Mouse (Mus musculus): ENCODE results near the gene Smpdl3b. TPM values are rescaled to one million over a fixed set of nuclear protein-coding genes. Genes with fewer than 3 reads are reported as not detected.
"Not testable (repeated sequence)": the region's sequence is repeated elsewhere in the genome, so short reads cannot be mapped to it uniquely, and the experiment has no call there.

Smpdl3b gene
- polyA plus RNA-seq, 1 experiment from 2014 or later: 6.7 TPM

DNA sequence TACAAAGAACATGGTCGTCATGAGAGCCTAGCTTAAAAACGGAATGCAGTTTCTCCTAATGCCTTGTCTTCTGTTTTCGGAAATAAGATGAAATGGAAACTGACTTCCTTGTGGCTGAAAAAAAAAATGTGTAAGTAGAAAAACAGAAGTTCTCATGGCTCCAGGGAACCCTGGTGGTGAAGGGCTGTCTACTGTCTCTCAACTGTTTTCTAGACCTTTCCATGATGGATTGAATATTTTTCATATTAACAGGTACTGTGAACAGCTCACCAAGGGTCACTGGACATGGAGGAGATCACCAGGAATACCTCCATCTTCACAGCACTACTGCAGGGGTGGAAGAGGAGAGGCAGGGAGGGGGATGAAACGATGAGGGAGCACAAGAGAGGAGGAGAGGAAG lies 41.0 kb upstream of the Smpdl3b start:
- Histone ChIP-seq H3K9ac (no peak overlapping the region), H3K36me3 (no peaks in the 10 kb centered on the region), H3K9me3 (no peaks in the 10 kb centered on the region), H3K27me3 (replicated peaks) (no peaks in the 10 kb centered on the region; the same call in 1 of the 2 replicates), H3K27ac (no peak overlapping the region), H3K4me3 (replicated peaks) (no peak overlapping the region), H3K4me2 (no peak overlapping the region), H3K4me1 (peaks cover 6% of the 10 kb centered on the region; the same call in 1 of the 2 replicates)
- 66% methylated on average over 4 of the region's 4 CpGs for WGBS
- no peak for ATAC-seq (ENCODE audit: insufficient read depth, low FRiP score, low read depth)

DNA sequence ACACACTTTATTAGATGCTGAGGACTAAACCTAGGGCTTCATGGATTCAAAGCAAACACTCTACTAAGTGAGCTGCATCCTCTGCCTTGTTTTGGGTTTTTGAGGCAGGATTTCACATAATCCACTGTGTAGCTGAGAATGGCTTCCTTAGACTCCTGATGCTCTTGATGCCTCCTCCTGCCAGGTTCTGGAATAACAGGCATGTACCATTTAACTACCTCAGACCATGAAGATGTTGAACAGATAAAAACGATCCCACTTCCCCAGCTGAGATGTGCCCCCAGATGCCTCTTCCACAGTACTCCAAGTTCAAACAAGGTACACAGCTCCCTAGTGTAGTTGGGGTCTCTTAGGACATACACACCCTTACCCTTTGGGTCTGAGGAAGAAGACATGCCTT lies 40.4 kb upstream of the Smpdl3b start:
- Histone ChIP-seq H3K27me3 (replicated peaks) (no peaks in the 10 kb centered on the region; the same call in 1 of the 2 replicates), H3K4me3 (replicated peaks) (no peak overlapping the region), H3K9ac (no peak overlapping the region), H3K27ac (no peak overlapping the region), H3K36me3 (no peaks in the 10 kb centered on the region), H3K4me2 (no peak overlapping the region), H3K9me3 (no peaks in the 10 kb centered on the region), H3K4me1 (peaks cover 6% of the 10 kb centered on the region; the same call in 1 of the 2 replicates)
- WGBS: 68% methylated on average over 1 of the region's 1 CpGs
- no peak for ATAC-seq (ENCODE audit: insufficient read depth, low FRiP score, low read depth)

DNA sequence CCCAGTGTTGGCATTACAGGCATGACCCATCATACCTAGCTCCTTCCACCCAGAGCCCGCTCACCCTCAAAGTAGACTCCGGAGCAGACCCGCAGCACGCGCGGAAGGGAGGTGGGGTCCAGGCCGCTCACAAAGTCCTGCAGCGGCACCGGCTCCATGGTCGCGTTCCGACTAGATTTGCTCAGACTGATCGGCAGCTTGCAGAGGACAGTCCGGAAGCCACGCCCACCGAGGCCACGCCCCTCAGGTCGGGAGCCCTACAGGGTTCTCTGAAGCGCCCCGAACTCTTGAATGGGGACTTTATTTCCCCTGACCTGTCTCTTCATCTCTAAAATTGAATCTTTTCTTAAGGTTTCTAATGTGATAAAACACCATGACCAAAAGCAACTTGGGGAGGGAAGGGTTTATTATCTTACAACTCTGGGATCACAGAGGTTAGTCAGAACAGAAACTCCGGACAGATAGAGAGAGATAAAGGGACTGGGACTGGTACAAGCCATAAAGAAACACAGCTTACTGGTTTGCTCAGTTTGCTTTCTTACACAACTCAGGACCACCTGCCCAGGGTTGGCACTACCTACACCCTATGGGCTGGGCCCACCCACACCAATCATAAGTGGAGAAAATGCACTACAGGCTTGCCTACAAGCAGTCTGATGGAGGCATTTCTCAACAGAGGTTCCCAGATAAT lies 39.3 kb upstream of the Smpdl3b start, which contains the start of gene Themis2:
TSS of gene Themis2 (minus strand) at position 192 of the 691 bp plus-strand sequence.
- H3K27me3 ChIP-seq (replicated peaks): no peaks in the 10 kb centered on the region; the same call in 1 of the 2 replicates
- peak within 1 kb of the TSS; percentile 37 for H3K4me3 ChIP-seq (replicated peaks)
- H3K27ac ChIP-seq: no peak within 1 kb of the TSS
- peaks cover 6% of the 10 kb centered on the region; the same call in 1 of the 2 replicates for H3K4me1 ChIP-seq
- no peaks in the 10 kb centered on the region for H3K9me3 ChIP-seq
- H3K9ac ChIP-seq: peak within 1 kb of the TSS; percentile 27; the same call in 1 of the 2 replicates
- no peaks in the 10 kb centered on the region for H3K36me3 ChIP-seq
- ATAC-seq (ENCODE audit: insufficient read depth, low FRiP score, low read depth): 0 out of 2 replicates have a peak, but pooled peaks have one; percentile 56
- H3K4me2 ChIP-seq: peak within 1 kb of the TSS; percentile 58
- 2% methylated on average over 21 of the region's 21 CpGs for WGBS

DNA sequence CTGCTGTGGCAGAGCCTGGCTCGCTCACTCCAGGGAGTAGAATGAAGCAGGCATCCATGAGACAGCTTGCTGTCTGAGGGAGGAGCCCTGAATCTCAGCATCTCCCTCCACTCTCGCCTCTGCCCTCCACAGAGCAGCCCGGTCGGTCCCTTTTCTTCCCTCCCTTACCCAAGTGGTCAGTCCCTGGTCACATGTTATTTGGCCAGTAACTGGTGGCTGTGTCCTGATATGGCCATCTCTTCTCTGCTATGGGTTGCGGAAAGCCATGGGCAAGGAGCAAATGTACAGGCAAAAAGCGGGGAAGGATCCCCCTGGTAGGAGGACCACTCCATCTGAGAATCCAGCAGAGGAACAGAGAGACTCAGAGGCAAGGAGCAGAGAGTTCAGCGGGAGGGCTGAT lies 38.1 kb upstream of the Smpdl3b start:
- Histone ChIP-seq H3K4me3 (replicated peaks) (peak overlapping the region; percentile 6; the same call in 1 of the 2 replicates), H3K27me3 (replicated peaks) (no peaks in the 10 kb centered on the region; the same call in 1 of the 2 replicates), H3K27ac (no peak overlapping the region), H3K9ac (no peak overlapping the region), H3K4me1 (peaks cover 6% of the 10 kb centered on the region; the same call in 1 of the 2 replicates), H3K4me2 (no peak overlapping the region), H3K9me3 (no peaks in the 10 kb centered on the region), H3K36me3 (no peaks in the 10 kb centered on the region)
- no peak for ATAC-seq (ENCODE audit: insufficient read depth, low FRiP score, low read depth)
- 52% methylated on average over 7 of the region's 7 CpGs for WGBS

DNA sequence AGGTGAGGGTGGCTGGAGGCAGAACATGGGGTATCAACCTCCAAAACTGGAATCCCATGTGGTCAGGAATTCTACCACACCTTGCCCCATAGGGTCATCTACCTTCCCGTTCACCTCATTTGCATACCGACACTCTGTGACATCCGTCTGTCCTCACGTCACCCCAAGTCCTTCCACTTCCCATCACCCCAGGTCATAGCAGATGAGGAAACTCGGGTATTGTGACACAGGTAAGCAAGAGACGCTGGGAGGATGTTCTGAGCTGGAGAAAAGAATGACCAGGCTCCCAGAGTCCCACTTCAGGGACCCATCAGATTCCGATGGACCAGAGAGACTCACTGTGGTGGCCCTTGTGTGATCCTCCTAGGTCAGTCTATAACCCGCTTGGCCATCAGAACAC lies 37.7 kb upstream of the Smpdl3b start:
- no peak overlapping the region for H3K4me2 ChIP-seq
- WGBS: 73% methylated on average over 8 of the region's 8 CpGs
- no peak overlapping the region for H3K9ac ChIP-seq
- H3K9me3 ChIP-seq: no peaks in the 10 kb centered on the region
- peak overlapping the region; percentile 6; the same call in 1 of the 2 replicates for H3K4me3 ChIP-seq (replicated peaks)
- no peak overlapping the region for H3K27ac ChIP-seq
- no peak for ATAC-seq (ENCODE audit: insufficient read depth, low FRiP score, low read depth)
- no peaks in the 10 kb centered on the region for H3K36me3 ChIP-seq
- H3K4me1 ChIP-seq: peaks cover 6% of the 10 kb centered on the region; the same call in 1 of the 2 replicates
- no peaks in the 10 kb centered on the region; the same call in 1 of the 2 replicates for H3K27me3 ChIP-seq (replicated peaks)

DNA sequence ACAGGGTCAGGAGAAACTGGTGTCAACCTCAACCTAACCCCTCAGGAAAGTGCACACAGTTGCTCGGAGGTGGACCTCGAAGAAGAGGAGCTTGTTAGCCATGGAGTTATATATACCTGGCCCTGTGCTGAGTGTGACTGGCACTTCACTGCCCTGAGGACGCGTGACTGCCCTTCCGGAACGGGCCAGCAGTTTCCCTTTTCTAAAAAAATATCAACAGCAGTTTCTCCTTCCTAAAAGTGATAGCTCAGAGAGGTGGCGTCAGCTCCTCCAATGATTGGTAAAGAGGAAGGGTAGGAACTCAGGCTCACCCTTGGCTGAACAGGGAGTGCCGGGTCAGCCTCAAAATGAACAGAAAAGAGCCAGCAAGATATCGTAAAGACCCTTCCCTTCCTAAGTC lies 37.0 kb upstream of the Smpdl3b start:
- 55% methylated on average over 9 of the region's 9 CpGs for WGBS
- H3K9me3 ChIP-seq: no peaks in the 10 kb centered on the region
- peaks cover 6% of the 10 kb centered on the region; the same call in 1 of the 2 replicates for H3K4me1 ChIP-seq
- H3K9ac ChIP-seq: no peak overlapping the region
- H3K27me3 ChIP-seq (replicated peaks): no peaks in the 10 kb centered on the region; the same call in 1 of the 2 replicates
- ATAC-seq (ENCODE audit: insufficient read depth, low FRiP score, low read depth): no peak
- no peak overlapping the region for H3K4me3 ChIP-seq (replicated peaks)
- no peak overlapping the region for H3K4me2 ChIP-seq
- H3K27ac ChIP-seq: no peak overlapping the region
- H3K36me3 ChIP-seq: no peaks in the 10 kb centered on the region

DNA sequence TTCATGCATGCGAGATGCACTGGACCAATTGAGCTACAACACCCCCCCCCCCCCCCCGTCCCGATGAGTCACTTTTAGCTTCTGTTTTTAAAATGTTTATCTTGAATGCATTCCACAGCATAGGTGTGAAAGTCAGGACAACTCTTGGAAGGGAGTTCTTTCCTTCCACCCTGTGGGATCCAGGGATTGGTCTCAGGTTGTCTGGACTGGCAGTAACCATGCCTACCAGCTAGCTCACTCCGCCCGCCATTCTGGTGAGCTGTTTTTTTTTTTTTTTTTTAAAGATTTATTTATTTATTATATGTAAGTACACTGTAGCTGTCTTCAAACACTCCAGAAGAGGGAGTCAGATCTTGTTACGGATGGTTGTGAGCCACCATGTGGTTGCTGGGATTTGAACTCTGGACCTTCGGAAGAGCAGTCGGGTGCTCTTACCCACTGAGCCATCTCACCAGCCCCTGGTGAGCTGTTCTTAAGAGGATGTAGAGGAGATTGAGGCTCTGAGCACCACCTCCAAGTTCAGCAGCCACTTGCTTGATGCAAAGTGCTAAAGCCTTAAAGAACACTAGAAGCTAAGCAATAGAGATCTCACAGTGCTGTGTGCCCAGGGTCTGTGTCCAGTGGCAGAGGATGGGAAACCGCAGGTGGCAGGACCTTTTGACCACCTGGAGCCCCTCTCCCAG lies 36.4 kb upstream of the Smpdl3b start:
- not testable (repeated sequence) for H3K4me3 ChIP-seq (replicated peaks); H3K27me3 ChIP-seq (replicated peaks); H3K9me3 ChIP-seq; H3K27ac ChIP-seq; H3K4me1 ChIP-seq; ATAC-seq (ENCODE audit: insufficient read depth, low FRiP score, low read depth); H3K36me3 ChIP-seq; H3K4me2 ChIP-seq; H3K9ac ChIP-seq
- WGBS: 87% methylated on average over 9 of the region's 9 CpGs

DNA sequence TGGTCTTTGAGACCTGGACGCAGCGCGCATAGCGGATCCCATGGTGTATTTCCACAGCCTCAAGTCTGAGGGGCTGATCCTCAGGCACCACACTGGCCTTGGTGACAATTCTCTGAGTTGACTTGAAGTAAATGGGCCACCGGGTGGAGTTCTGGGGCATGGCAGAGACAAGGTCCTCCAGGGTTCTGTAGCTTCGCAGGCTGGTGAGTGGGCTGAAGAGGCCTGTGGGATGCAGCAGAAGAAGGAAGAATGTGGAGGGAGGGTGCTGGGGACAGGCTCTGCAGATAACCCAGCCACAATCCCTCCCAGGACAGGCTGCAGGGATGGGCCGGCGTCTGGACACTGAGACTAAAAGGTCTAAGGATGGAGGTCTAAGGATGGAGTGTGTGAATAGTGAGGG lies 32.7 kb upstream of the Smpdl3b start:
- Histone ChIP-seq H3K36me3 (no peaks in the 10 kb centered on the region), H3K27me3 (replicated peaks) (no peaks in the 10 kb centered on the region; the same call in 1 of the 2 replicates)

DNA sequence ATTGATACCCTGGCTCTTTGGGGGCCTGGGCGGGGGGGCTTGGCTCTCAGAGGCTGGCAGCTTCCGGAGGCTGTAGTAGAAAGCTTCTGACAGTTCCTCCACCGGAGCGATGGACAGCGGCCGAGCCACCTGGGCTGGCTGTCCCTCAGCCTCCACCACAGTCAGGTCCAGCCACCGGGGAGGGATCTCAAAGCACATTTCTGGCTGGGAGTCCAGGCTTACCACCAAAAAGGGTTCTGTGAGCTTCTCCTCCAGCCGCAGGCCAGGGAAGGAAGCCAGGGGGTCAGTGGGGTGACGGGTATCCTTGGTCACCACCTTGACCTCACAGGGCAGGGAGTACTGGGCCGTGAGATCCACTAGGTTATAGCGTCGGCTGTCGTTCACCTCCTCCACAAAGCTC lies 28.2 kb upstream of the Smpdl3b start:
- H3K4me2 ChIP-seq: no peak overlapping the region
- H3K9me3 ChIP-seq: no peaks in the 10 kb centered on the region
- H3K36me3 ChIP-seq: no peaks in the 10 kb centered on the region
- H3K27ac ChIP-seq: no peak overlapping the region
- no peaks in the 10 kb centered on the region for H3K27me3 ChIP-seq (replicated peaks)
- H3K4me1 ChIP-seq: no peaks in the 10 kb centered on the region
- no peak overlapping the region for H3K9ac ChIP-seq
- no peak for ATAC-seq (ENCODE audit: insufficient read depth, low FRiP score, low read depth)
- no peak overlapping the region for H3K4me3 ChIP-seq (replicated peaks)
- WGBS: 90% methylated on average over 13 of the region's 13 CpGs

More for the DNA sequence above, 32.7 kb upstream of the Smpdl3b start:
- Histone ChIP-seq H3K4me3 (replicated peaks) (no peak overlapping the region), H3K27ac (no peak overlapping the region), H3K4me2 (no peak overlapping the region), H3K9ac (no peak overlapping the region), H3K9me3 (no peaks in the 10 kb centered on the region), H3K4me1 (no peaks in the 10 kb centered on the region)
- ATAC-seq (ENCODE audit: insufficient read depth, low FRiP score, low read depth): no peak
- WGBS: 86% methylated on average over 8 of the region's 8 CpGs

DNA sequence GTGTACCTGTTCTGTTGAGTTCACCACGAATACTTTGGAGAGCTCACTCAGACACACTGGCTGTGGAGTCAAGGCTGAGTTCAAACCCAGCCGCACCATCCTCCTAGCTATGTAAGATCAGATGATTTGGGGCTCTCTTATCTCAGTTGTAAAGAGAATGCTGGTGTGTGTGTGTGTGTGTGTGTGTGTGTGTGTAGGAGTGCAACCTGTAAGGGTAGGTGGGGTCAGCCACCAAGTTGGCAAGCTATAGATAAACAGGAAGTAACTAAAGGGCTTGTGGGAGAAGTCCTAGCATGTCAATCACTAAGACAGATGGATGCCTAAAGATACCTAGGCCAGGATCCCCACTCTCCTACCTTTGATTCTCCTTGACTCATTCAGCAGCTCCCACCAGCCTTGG lies 26.7 kb upstream of the Smpdl3b start:
- Histone ChIP-seq H3K36me3 (peaks cover 9% of the 10 kb centered on the region), H3K4me3 (replicated peaks) (no peak overlapping the region), H3K9ac (no peak overlapping the region), H3K27me3 (replicated peaks) (no peaks in the 10 kb centered on the region), H3K27ac (no peak overlapping the region), H3K4me2 (no peak overlapping the region), H3K9me3 (no peaks in the 10 kb centered on the region), H3K4me1 (no peaks in the 10 kb centered on the region)
- WGBS: 79% methylated on average over 2 of the region's 2 CpGs
- no peak for ATAC-seq (ENCODE audit: insufficient read depth, low FRiP score, low read depth)

DNA sequence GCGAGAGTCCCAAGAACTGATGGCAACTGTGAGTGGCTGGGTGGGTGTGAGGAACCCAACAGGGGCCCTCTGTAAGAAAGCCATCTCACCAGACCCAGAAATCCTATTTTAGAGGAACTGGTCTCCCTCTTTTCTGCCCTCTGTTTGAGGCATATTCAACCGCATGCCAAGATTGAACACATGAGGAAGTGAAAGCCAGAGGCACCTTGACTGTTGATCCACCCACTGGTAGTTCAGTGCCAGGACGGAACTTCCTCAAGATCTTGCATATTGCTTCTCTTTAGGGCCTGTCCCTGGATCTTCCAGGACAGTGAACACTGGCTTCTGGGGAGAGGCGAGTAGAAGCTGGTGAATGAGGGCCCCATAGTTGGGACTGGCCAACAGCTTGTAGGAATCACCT lies 23.2 kb upstream of the Smpdl3b start:
- WGBS: 87% methylated on average over 4 of the region's 4 CpGs
- Histone ChIP-seq H3K36me3 (peaks cover 41% of the 10 kb centered on the region), H3K4me2 (no peak overlapping the region), H3K4me3 (replicated peaks) (no peak overlapping the region), H3K27me3 (replicated peaks) (no peaks in the 10 kb centered on the region), H3K27ac (no peak overlapping the region), H3K9me3 (no peaks in the 10 kb centered on the region), H3K9ac (no peak overlapping the region), H3K4me1 (no peaks in the 10 kb centered on the region)
- no peak for ATAC-seq (ENCODE audit: insufficient read depth, low FRiP score, low read depth)

DNA sequence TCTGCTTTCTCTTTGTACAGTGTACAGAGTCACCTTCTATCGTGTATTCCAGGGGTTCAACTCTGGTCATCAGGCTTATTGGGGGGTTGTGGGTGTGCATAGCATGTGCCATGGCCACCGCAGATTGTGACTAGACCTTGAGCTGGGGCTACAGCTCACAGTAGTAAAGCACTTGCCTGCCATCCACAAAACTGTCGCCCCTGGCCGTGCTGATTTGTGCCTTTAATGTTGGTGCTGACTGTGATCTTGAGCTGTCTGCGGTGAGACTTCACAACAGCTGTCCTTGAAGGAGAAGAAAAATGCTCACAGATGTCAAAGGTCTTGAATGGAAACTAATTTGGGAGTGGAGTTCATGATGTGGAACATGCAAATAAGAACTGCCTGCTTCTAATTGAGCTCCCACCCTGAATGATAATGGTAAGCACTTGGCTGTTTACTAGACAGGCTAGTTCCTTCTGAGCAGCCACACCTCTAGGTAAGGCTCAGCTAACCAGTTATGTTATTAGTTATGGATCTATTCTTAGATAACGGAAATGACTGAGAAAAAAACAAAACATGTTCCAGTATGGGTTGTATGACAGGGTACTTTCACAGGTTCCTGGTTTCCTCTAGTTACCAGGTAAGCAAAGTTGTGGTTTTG lies 21.6 kb upstream of the Smpdl3b start:
- no peak for ATAC-seq (ENCODE audit: insufficient read depth, low FRiP score, low read depth)
- Histone ChIP-seq H3K4me3 (replicated peaks) (no peak overlapping the region), H3K9me3 (no peaks in the 10 kb centered on the region), H3K27ac (no peak overlapping the region), H3K9ac (no peak overlapping the region), H3K36me3 (peaks cover 55% of the 10 kb centered on the region), H3K4me1 (no peaks in the 10 kb centered on the region), H3K4me2 (no peak overlapping the region), H3K27me3 (replicated peaks) (no peaks in the 10 kb centered on the region)
- WGBS: 93% methylated on average over 6 of the region's 6 CpGs

All from stomach, embryonic 15.5 days (tissue).